Mouse (Mus musculus): Measurements from ENCODE around the gene E4f1.
"Not testable (repeated sequence)": the region's sequence is repeated elsewhere in the genome, so short reads cannot be mapped to it uniquely, and the experiment has no call there.

DNA sequence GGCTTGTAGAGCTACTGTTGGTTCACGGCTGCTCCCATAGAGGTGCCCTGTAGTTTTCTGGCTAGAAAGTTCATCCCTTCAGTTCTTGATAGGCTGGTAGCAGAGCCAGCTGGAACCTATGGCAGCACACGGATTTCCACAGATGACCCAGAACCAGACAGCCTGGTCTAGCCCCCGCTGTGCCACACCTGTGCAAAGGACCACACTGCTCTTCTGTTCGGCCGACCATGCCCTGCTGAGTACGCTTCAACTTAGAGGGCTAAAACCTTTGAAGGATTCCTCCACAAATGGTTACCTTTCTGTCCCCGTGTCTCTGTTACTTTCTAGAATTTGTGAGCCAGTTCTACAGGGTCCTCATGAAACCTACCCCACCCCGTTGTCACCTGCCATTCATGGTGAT lies 44.8 kb downstream of the E4f1 start:
- TF ChIP-seq CTCF, EP300 (IDR thresholded peaks at IDR 0.05; ENCODE audit: low read depth): not testable (repeated sequence)

All from liver, embryonic 14.5 days (tissue).